Mouse (Mus musculus) left cerebral cortex, postnatal 36 days (tissue): ENCODE measurements around the gene Cenpp. TPM values are rescaled to one million over a fixed set of nuclear protein-coding genes. Genes with fewer than 3 reads are reported as not detected.

ENCODE experiments used
- DNase-seq, 2 experiments: peaks; one replicate each; pipeline ENCODE4 v3.0.0; 2021 to 2022; ENCODE audit warnings: low spot score in 2 of 2, mixed read lengths in 1 of 2
- intact Hi-C: fragments of 180-260 bp; cut with DNase I; formaldehyde crosslinking; loops from one replicate; pipeline ENCODE4 v1.15.1; 2025
- total RNA-seq, 2 experiments: library from RNA; stranded (reverse); gene quantifications; 2 replicates each; pipeline ENCODE4 v1.2.3; 2021

The Cenpp gene
- total RNA-seq, 2 experiments from 2014 or later, result 1.2 TPM

- no peak for DNase-seq
- intact Hi-C loops, result no loop called here
These were observed 182.3 kb downstream of the Cenpp start for GRCm38 (mm10) chr13:49470319-49470718.

- DNase-seq, result no peak
- intact Hi-C loops, result no loop called here
These were observed 183.6 kb downstream of the Cenpp start for GRCm38 (mm10) chr13:49469002-49469401.

GRCm38 (mm10) chr13:49467585-49467984, 185.0 kb downstream of the Cenpp start:
- DNase-seq, result no peak
- intact Hi-C loops, result no loop called here

- intact Hi-C loops, result no loop called here
- DNase-seq, result no peak
These were observed 186.1 kb downstream of the Cenpp start for GRCm38 (mm10) chr13:49466393-49467075.

GRCm38 (mm10) chr13:49465875-49466274, 186.7 kb downstream of the Cenpp start:
- intact Hi-C loops, result no loop called here
- no peak for DNase-seq

GRCm38 (mm10) chr13:49462921-49463320, 189.7 kb downstream of the Cenpp start:
- no peak for DNase-seq

GRCm38 (mm10) chr13:49461458-49462132, 191.0 kb downstream of the Cenpp start:
- DNase-seq, result no peak
- intact Hi-C loops, result no loop called here

More at GRCm38 (mm10) chr13:49462921-49463320, 189.7 kb downstream of the Cenpp start:
- intact Hi-C loops, result no loop called here

GRCm38 (mm10) chr13:49460692-49461414, 191.7 kb downstream of the Cenpp start:
- DNase-seq, result no peak
- intact Hi-C loops, result no loop called here

GRCm38 (mm10) chr13:49460276-49460675, 192.3 kb downstream of the Cenpp start:
- DNase-seq, result no peak
- intact Hi-C loops, result no loop called here

GRCm38 (mm10) chr13:49449318-49449749, 203.3 kb downstream of the Cenpp start:
- intact Hi-C loops, result loop anchor here (1.0 kb wide), 1 partner anchor 196 kb away; no protein-coding TSS in a partner anchor
- DNase-seq, result peak; percentile 70 to 81

- DNase-seq, result peak in 1 of 2 experiments; percentile 22
- intact Hi-C loops, result no loop called here
These were observed 208.1 kb downstream of the Cenpp start for GRCm38 (mm10) chr13:49444451-49444850.

GRCm38 (mm10) chr13:49436170-49436569, 216.4 kb downstream of the Cenpp start:
- intact Hi-C loops, result no loop called here
- no peak for DNase-seq

GRCm38 (mm10) chr13:49435745-49436144, 216.8 kb downstream of the Cenpp start:
- no peak for DNase-seq
- intact Hi-C loops, result no loop called here

GRCm38 (mm10) chr13:49433268-49434029, 219.1 kb downstream of the Cenpp start:
- intact Hi-C loops, result no loop called here
- no peak for DNase-seq

- intact Hi-C loops, result no loop called here
These were observed 222.1 kb downstream of the Cenpp start for GRCm38 (mm10) chr13:49430529-49430928.

GRCm38 (mm10) chr13:49428042-49428675, 224.4 kb downstream of the Cenpp start:
- DNase-seq, result no peak
- intact Hi-C loops, result no loop called here

More at GRCm38 (mm10) chr13:49430529-49430928, 222.1 kb downstream of the Cenpp start:
- DNase-seq, result no peak

- intact Hi-C loops, result no loop called here
- no peak for DNase-seq
These were observed 225.8 kb downstream of the Cenpp start for GRCm38 (mm10) chr13:49426736-49427135.

- intact Hi-C loops, result loop anchor here (5.0 kb wide), 1 partner anchor 80 kb away; the partner anchor contains the start of gene Bicd2
- no peak for DNase-seq
These were observed 230.6 kb downstream of the Cenpp start for GRCm38 (mm10) chr13:49421959-49422358.

- intact Hi-C loops, result loop anchor here (5.0 kb wide), 1 partner anchor 79 kb away; the partner anchor contains the start of gene Bicd2
These were observed 231.0 kb downstream of the Cenpp start for GRCm38 (mm10) chr13:49421606-49421917.

More at GRCm38 (mm10) chr13:49421606-49421917, 231.0 kb downstream of the Cenpp start:
- no peak for DNase-seq
